Mouse (Mus musculus): Measurements from ENCODE around the gene Hmg20a. TPM values are rescaled to one million over a fixed set of nuclear protein-coding genes. Genes with fewer than 3 reads are reported as not detected.

Hmg20a gene
- polyA plus RNA-seq, 1 experiment from 2014 or later: 12.9 TPM

DNA sequence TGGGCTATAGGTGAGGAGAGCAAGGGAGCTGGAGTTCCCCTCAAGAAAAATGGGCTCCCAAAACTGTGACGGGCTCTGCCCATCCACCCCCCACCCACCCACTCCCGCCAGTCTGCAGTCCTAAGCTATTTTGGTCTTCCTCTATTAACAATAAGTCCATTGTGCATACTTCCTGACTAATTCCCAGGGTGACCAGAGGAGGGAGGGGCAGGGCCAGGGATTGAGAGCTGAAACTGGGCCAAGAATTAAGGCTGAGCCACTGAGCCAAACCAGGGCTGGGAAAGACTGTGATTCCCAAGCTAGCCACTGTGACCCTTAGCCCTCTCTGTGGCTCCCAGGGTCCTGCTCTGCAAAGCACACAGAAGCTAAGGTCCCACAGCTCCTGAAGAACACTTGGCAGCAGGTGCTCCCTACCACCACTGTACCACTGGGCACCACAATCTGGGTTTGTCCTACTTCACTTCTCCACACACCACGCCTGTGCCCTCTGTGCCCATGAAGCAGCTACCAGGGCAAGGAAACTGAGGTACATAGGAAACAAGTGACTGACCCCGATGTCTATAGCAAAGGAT, 98.4 kb downstream of the Hmg20a start:
- WGBS: 70% methylated on average over 4 of the region's 4 CpGs
- no peaks in the 10 kb centered on the region for H3K9me3 ChIP-seq (ENCODE audit: control insufficient read depth)
- no peak overlapping the region for H3K4me2 ChIP-seq (replicated peaks; ENCODE audit: low read depth)
- H3K4me3 ChIP-seq (ENCODE audit: low read depth, low read length): no peak overlapping the region
- ATAC-seq: no peak
- TF ChIP-seq CTCF (IDR thresholded peaks at IDR 0.05; ENCODE audit: low read depth): peak; percentile 36
- no peak overlapping the region for H3K9ac ChIP-seq (ENCODE audit: low read depth, low read length)
- H3K27ac ChIP-seq (ENCODE audit: low read depth, low read length): no peak overlapping the region
- H3K4me1 ChIP-seq (replicated peaks; ENCODE audit: control insufficient read depth, insufficient read depth, low read length): no peaks in the 10 kb centered on the region
- no peaks in the 10 kb centered on the region for H3K36me3 ChIP-seq (ENCODE audit: control insufficient read depth, insufficient read depth)
- H3K27me3 ChIP-seq (replicated peaks; ENCODE audit: control insufficient read depth, insufficient read depth, low read length): no peaks in the 10 kb centered on the region

DNA sequence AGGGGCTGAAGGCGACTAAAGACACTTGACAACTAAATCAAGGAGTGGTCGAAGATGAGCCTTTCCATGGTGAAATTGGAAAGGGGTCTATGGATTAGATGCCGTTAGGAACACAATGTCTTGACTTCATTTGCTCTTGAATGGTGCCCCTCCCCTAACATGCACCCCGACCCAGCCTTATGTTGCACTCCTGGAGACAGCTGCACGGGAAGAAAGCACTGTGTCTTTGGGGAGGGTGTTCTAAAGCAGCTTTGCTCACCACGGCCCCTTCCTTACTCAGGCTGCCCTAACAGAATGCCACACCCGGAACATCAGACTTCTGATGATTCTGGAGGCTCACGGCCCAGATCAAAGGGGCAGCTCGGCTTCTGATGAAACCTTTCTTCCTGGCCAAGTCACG, 103.9 kb downstream of the Hmg20a start:
- no peaks in the 10 kb centered on the region for H3K4me1 ChIP-seq (replicated peaks; ENCODE audit: control insufficient read depth, insufficient read depth, low read length)
- no peak overlapping the region for H3K4me2 ChIP-seq (replicated peaks; ENCODE audit: low read depth)
- H3K36me3 ChIP-seq (ENCODE audit: control insufficient read depth, insufficient read depth): no peaks in the 10 kb centered on the region
- no peak for ATAC-seq
- no peak overlapping the region for H3K9ac ChIP-seq (ENCODE audit: low read depth, low read length)
- no peak overlapping the region for H3K27ac ChIP-seq (ENCODE audit: low read depth, low read length)
- H3K27me3 ChIP-seq (replicated peaks; ENCODE audit: control insufficient read depth, insufficient read depth, low read length): no peaks in the 10 kb centered on the region
- no peaks in the 10 kb centered on the region for H3K9me3 ChIP-seq (ENCODE audit: control insufficient read depth)
- TF ChIP-seq CTCF (IDR thresholded peaks at IDR 0.05; ENCODE audit: low read depth): no peak
- no peak overlapping the region for H3K4me3 ChIP-seq (ENCODE audit: low read depth, low read length)
- WGBS: 45% methylated on average over 10 of the region's 10 CpGs

DNA sequence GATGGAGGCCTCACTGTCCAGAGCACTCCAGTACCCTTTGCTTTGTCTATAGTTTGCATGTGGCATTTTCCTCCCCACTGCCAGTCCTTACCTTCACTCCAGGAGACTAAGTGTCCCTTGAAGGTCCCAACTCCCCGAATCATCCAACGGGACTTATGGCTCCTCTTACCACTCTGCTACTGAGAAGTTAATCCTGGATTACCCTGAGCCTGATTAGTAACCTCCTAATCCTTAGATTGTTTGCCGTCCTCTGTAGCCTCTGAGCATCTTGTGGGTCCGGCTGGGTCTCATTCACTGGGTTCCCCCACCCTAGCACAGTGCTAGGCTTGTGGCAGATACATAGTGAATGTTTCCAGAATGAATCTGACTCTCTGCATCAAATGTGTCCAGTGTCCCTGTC, 109.5 kb downstream of the Hmg20a start:
- no peaks in the 10 kb centered on the region for H3K27me3 ChIP-seq (replicated peaks; ENCODE audit: control insufficient read depth, insufficient read depth, low read length)
- H3K4me3 ChIP-seq (ENCODE audit: low read depth, low read length): no peak overlapping the region
- no peaks in the 10 kb centered on the region for H3K36me3 ChIP-seq (ENCODE audit: control insufficient read depth, insufficient read depth)
- no peaks in the 10 kb centered on the region for H3K4me1 ChIP-seq (replicated peaks; ENCODE audit: control insufficient read depth, insufficient read depth, low read length)
- no peak for ATAC-seq
- 80% methylated on average over 4 of the region's 4 CpGs for WGBS
- no peak overlapping the region for H3K27ac ChIP-seq (ENCODE audit: low read depth, low read length)
- TF ChIP-seq CTCF (IDR thresholded peaks at IDR 0.05; ENCODE audit: low read depth): no peak
- H3K4me2 ChIP-seq (replicated peaks; ENCODE audit: low read depth): no peak overlapping the region
- H3K9me3 ChIP-seq (ENCODE audit: control insufficient read depth): no peaks in the 10 kb centered on the region
- no peak overlapping the region for H3K9ac ChIP-seq (ENCODE audit: low read depth, low read length)

DNA sequence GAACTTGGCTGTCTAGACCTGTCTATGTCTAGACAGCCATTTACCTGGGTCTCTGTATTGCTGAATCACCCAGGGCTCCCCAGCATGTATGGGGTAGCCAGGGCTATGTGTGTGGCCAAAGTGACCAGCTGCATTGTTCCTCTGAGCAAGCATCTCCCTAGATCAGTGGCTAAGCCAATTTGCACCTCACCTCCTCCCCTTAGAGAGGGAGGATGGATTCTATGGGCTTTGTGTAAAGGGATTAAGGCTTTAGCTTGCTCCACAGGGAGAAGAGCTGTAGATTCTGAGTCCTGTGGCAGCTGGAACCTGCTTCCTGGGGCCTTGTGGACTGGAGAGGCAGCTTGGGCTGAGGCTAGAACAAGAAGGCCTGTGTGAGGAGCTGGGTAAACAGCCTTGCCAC, 113.6 kb downstream of the Hmg20a start:
- Histone ChIP-seq H3K4me2 (replicated peaks; ENCODE audit: low read depth) (no peak overlapping the region), H3K4me1 (replicated peaks; ENCODE audit: control insufficient read depth, insufficient read depth, low read length) (no peaks in the 10 kb centered on the region), H3K27me3 (replicated peaks; ENCODE audit: control insufficient read depth, insufficient read depth, low read length) (no peaks in the 10 kb centered on the region), H3K9ac (ENCODE audit: low read depth, low read length) (no peak overlapping the region), H3K27ac (ENCODE audit: low read depth, low read length) (no peak overlapping the region), H3K4me3 (ENCODE audit: low read depth, low read length) (no peak overlapping the region), H3K36me3 (ENCODE audit: control insufficient read depth, insufficient read depth) (no peaks in the 10 kb centered on the region), H3K9me3 (ENCODE audit: control insufficient read depth) (no peaks in the 10 kb centered on the region)
- no peak for TF ChIP-seq CTCF (IDR thresholded peaks at IDR 0.05; ENCODE audit: low read depth)
- no peak for ATAC-seq

DNA sequence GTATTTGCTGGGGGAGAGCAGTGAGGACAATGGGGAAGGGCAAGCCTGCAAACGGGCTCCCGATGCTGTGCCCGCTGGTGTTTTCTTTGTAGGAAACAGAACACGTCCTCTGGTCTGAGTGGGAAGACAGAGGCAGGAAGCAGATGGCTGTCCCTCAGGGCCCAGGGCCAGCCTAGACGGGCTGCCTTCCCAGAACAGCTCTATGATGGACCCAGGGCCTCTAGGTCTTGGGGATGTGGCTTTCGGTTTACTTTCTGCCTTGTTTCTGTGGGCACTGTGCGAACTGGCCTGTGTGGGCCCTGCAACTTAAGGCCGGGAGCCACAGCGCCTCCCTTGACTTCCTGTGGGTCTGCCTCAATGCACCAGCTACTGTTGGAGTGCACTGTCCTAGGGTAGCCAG, 115.5 kb downstream of the Hmg20a start:
- H3K4me3 ChIP-seq (ENCODE audit: low read depth, low read length): no peak overlapping the region
- no peaks in the 10 kb centered on the region for H3K9me3 ChIP-seq (ENCODE audit: control insufficient read depth)
- no peak for ATAC-seq
- no peak overlapping the region for H3K27ac ChIP-seq (ENCODE audit: low read depth, low read length)
- no peaks in the 10 kb centered on the region for H3K4me1 ChIP-seq (replicated peaks; ENCODE audit: control insufficient read depth, insufficient read depth, low read length)
- H3K36me3 ChIP-seq (ENCODE audit: control insufficient read depth, insufficient read depth): no peaks in the 10 kb centered on the region
- TF ChIP-seq CTCF (IDR thresholded peaks at IDR 0.05; ENCODE audit: low read depth): no peak
- no peak overlapping the region for H3K4me2 ChIP-seq (replicated peaks; ENCODE audit: low read depth)
- H3K27me3 ChIP-seq (replicated peaks; ENCODE audit: control insufficient read depth, insufficient read depth, low read length): no peaks in the 10 kb centered on the region; the same call in 1 of the 2 replicates
- WGBS: 73% methylated on average over 9 of the region's 9 CpGs
- no peak overlapping the region for H3K9ac ChIP-seq (ENCODE audit: low read depth, low read length)

DNA sequence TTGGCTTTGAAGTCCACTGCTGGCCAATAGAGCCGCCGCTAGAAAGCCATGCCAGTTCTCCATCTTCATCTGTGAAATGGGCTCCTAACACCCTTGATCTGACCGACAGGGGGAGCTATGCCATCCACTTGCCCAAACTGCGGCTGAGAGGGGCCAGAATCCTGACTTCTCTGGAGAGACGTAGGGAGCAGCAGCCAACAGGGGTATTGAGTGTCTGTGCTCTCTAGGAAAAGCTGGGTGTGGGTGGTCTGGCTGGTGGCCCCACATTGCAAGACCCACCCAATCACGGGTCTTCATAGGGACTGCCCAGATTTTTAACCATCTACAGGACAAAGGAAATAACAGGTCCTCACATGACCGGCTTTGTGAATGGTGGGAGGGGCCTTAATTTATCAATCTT, 116.3 kb downstream of the Hmg20a start:
- no peaks in the 10 kb centered on the region for H3K36me3 ChIP-seq (ENCODE audit: control insufficient read depth, insufficient read depth)
- H3K27ac ChIP-seq (ENCODE audit: low read depth, low read length): no peak overlapping the region
- no peak overlapping the region for H3K9ac ChIP-seq (ENCODE audit: low read depth, low read length)
- WGBS: 51% methylated on average over 7 of the region's 7 CpGs
- TF ChIP-seq CTCF (IDR thresholded peaks at IDR 0.05; ENCODE audit: low read depth): peak; percentile 44
- H3K27me3 ChIP-seq (replicated peaks; ENCODE audit: control insufficient read depth, insufficient read depth, low read length): no peaks in the 10 kb centered on the region; the same call in 1 of the 2 replicates
- ATAC-seq: no peak
- no peaks in the 10 kb centered on the region for H3K9me3 ChIP-seq (ENCODE audit: control insufficient read depth)
- H3K4me2 ChIP-seq (replicated peaks; ENCODE audit: low read depth): no peak overlapping the region
- no peak overlapping the region for H3K4me3 ChIP-seq (ENCODE audit: low read depth, low read length)
- H3K4me1 ChIP-seq (replicated peaks; ENCODE audit: control insufficient read depth, insufficient read depth, low read length): no peaks in the 10 kb centered on the region

DNA sequence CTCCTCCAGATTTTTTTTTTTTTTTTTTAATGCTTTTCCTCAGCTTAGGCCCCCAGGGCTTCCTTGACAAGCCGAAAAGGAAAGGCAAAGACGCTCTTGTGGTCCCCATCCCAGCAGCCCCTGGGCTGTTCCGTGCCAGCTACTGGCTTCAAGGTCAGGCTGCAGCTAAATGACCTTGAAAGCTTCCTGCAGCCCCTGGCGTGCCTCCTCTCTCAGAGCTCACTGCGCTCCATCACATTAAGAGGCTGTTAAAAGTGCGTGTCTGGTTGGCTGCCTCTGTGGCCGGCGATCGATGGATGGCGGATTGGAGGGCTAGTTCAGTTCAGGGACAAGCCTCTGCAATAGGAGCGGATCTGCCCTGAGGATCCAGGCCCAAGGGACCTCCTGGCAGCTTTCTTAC, 117.0 kb downstream of the Hmg20a start:
- no peaks in the 10 kb centered on the region for H3K9me3 ChIP-seq (ENCODE audit: control insufficient read depth)
- H3K4me3 ChIP-seq (ENCODE audit: low read depth, low read length): no peak overlapping the region
- H3K9ac ChIP-seq (ENCODE audit: low read depth, low read length): no peak overlapping the region
- 38% methylated on average over 11 of the region's 11 CpGs for WGBS
- no peak overlapping the region for H3K4me2 ChIP-seq (replicated peaks; ENCODE audit: low read depth)
- no peaks in the 10 kb centered on the region for H3K4me1 ChIP-seq (replicated peaks; ENCODE audit: control insufficient read depth, insufficient read depth, low read length)
- no peak for TF ChIP-seq CTCF (IDR thresholded peaks at IDR 0.05; ENCODE audit: low read depth)
- H3K27ac ChIP-seq (ENCODE audit: low read depth, low read length): no peak overlapping the region
- H3K36me3 ChIP-seq (ENCODE audit: control insufficient read depth, insufficient read depth): no peaks in the 10 kb centered on the region
- no peaks in the 10 kb centered on the region; the same call in 1 of the 2 replicates for H3K27me3 ChIP-seq (replicated peaks; ENCODE audit: control insufficient read depth, insufficient read depth, low read length)
- ATAC-seq: no peak
